Mouse (Mus musculus): ENCODE results near the gene Olfr211. TPM values are rescaled to one million over a fixed set of nuclear protein-coding genes. Genes with fewer than 3 reads are reported as not detected.
A peak's percentile ranks its signal among the peaks of the same experiment; 100 is the strongest.

The Olfr211 gene
- polyA plus RNA-seq (2015; fragmentation: Nextera tagmentation; extraction: Ambion mirVana) = not detected in 2 replicates

DNA sequence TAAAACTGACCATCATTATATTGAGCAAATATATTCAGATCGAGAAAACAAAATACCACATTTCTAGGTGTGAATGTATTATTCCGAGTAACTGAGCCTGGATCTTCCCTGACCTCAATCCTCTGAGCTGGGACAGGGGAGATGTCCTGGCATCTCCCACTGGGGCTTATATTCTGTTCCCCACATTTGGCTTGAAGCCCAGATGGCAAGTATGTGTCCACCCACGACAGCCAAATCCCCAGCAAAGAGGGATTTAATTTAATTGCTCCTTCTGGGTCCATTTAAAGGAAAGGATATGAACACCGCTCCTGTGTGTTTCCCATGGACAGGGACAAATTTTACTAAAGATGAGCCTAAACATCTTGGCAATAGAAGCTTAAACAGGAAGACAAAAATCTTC lies at the start of gene Olfr211:
Olfr211 (plus strand) TSS at position 301 of the 400 bp plus-strand sequence.
- Histone ChIP-seq H3K4me3 (no peak within 1 kb of the TSS), H3K27ac (no peak within 1 kb of the TSS), H3K36me3 (no peaks in the 10 kb centered on the region), H3K9me3 (replicated peaks) (no peaks in the 10 kb centered on the region), H3K27me3 (no peaks in the 10 kb centered on the region), H3K4me1 (replicated peaks) (no peaks in the 10 kb centered on the region), H3K9ac (no peak within 1 kb of the TSS), H3K4me2 (no peak within 1 kb of the TSS)
- no peak for ATAC-seq (replicated peaks; ENCODE audit: insufficient number of reproducible peaks, insufficient read depth, low FRiP score, low read depth)
- 70% methylated on average over 4 of the region's 4 CpGs for WGBS

DNA sequence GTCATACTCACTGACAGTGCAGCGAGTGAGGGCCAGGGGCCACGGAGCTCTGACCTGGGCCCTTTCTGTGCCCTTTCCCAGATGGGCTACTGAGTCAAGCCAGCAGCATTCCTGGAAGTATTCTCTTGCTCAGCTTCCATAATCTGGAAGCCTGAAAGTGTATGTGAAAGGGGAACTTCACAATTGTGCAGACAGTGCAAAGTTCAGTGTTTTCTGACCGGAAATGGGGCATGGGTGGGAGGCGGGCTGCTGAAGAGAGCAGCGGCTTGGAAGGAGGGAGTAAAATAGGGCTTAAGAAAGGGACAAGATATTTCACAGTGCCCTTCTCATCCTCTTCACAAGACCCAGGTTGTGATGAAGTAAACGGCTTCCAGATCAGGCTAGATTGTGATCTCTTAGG lies 49.4 kb upstream of the Olfr211 start:
- ATAC-seq (replicated peaks; ENCODE audit: insufficient number of reproducible peaks, insufficient read depth, low FRiP score, low read depth) = no peak
- no peaks in the 10 kb centered on the region for H3K27me3 ChIP-seq
- 78% methylated on average over 6 of the region's 6 CpGs for WGBS

DNA sequence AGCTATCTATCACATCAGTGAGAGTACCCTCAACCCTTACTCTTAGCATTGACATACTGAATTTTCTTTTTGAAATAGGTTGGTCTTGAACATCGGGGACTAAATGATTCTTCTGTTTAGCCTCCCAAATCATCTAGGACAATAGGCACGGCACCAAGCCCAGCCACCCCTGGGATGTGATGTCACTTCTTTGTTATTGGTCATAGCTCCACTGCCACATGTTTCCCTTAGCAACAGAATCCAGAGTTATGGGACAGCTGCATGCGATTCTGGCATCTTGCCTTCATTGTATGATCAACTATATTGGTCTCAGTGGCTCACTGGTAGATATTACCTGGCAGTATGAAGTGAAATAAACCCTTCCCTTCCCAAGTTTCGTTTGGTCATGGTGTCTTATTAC lies 48.4 kb upstream of the Olfr211 start:
- Histone ChIP-seq H3K9ac (no peak overlapping the region), H3K27ac (peak overlapping the region; percentile 77), H3K4me3 (no peak overlapping the region), H3K27me3 (no peaks in the 10 kb centered on the region), H3K9me3 (replicated peaks) (no peaks in the 10 kb centered on the region), H3K4me1 (replicated peaks) (peaks cover 16% of the 10 kb centered on the region), H3K36me3 (no peaks in the 10 kb centered on the region), H3K4me2 (0 out of 2 replicates have a peak overlapping the region, but pooled peaks have one; percentile 21)
- WGBS = 49% methylated on average over 4 of the region's 4 CpGs
- ATAC-seq (replicated peaks; ENCODE audit: insufficient number of reproducible peaks, insufficient read depth, low FRiP score, low read depth) = no peak; the same call in 1 of the 2 replicates

More for the DNA sequence above, 49.4 kb upstream of the Olfr211 start:
- Histone ChIP-seq H3K36me3 (no peaks in the 10 kb centered on the region), H3K4me3 (no peak overlapping the region), H3K4me2 (no peak overlapping the region), H3K9ac (no peak overlapping the region), H3K9me3 (replicated peaks) (no peaks in the 10 kb centered on the region), H3K4me1 (replicated peaks) (peaks cover 16% of the 10 kb centered on the region), H3K27ac (no peak overlapping the region)

DNA sequence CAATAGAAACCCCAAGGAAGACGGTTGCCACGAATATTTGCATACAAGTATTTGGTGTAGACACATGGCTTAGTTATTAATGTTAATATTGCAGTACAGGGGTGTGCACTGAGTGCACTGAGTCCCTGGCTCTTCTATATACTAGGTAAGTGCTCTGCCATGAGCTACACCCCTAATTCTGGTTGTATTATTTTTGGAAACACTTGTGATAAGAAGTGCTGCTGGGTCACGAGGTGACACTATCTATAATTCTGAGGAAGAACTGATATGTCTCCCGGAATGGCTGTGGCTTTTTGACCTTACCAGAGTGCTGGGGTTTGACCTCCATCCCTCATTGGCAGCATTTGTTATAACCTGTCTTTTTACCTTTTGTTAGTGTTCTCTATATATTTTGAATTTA lies 48.0 kb upstream of the Olfr211 start:
- no peaks in the 10 kb centered on the region for H3K36me3 ChIP-seq
- ATAC-seq (replicated peaks; ENCODE audit: insufficient number of reproducible peaks, insufficient read depth, low FRiP score, low read depth) = peak; percentile 83
- H3K9me3 ChIP-seq (replicated peaks) = no peaks in the 10 kb centered on the region
- H3K4me1 ChIP-seq (replicated peaks) = peaks cover 16% of the 10 kb centered on the region
- H3K4me2 ChIP-seq = 0 out of 2 replicates have a peak overlapping the region, but pooled peaks have one; percentile 21
- no peak overlapping the region for H3K9ac ChIP-seq
- no peaks in the 10 kb centered on the region for H3K27me3 ChIP-seq
- H3K4me3 ChIP-seq = no peak overlapping the region
- H3K27ac ChIP-seq = peak overlapping the region; percentile 77
- WGBS = 27% methylated on average over 4 of the region's 4 CpGs

- no peak for ATAC-seq (replicated peaks; ENCODE audit: insufficient number of reproducible peaks, insufficient read depth, low FRiP score, low read depth)
- Histone ChIP-seq H3K9me3 (replicated peaks) (no peaks in the 10 kb centered on the region), H3K4me2 (no peak overlapping the region), H3K4me1 (replicated peaks) (peaks cover 5% of the 10 kb centered on the region), H3K27ac (no peak overlapping the region), H3K9ac (no peak overlapping the region), H3K4me3 (no peak overlapping the region), H3K36me3 (no peaks in the 10 kb centered on the region), H3K27me3 (peaks cover 16% of the 10 kb centered on the region)
- 75% methylated on average over 4 of the region's 4 CpGs for WGBS
Measured at GRCm38 (mm10) chr6:116455781-116456180, 33.1 kb upstream of the Olfr211 start.

- Histone ChIP-seq H3K4me1 (replicated peaks) (peaks cover 9% of the 10 kb centered on the region), H3K9me3 (replicated peaks) (no peaks in the 10 kb centered on the region), H3K4me2 (no peak overlapping the region), H3K27ac (no peak overlapping the region), H3K4me3 (no peak overlapping the region), H3K27me3 (peaks cover 23% of the 10 kb centered on the region), H3K9ac (no peak overlapping the region), H3K36me3 (no peaks in the 10 kb centered on the region)
- 40% methylated on average over 1 of the region's 1 CpGs for WGBS
- no peak for ATAC-seq (replicated peaks; ENCODE audit: insufficient number of reproducible peaks, insufficient read depth, low FRiP score, low read depth)
Measured at GRCm38 (mm10) chr6:116456482-116456881, 32.4 kb upstream of the Olfr211 start.

GRCm38 (mm10) chr6:116458728-116459127 lies 30.2 kb upstream of the Olfr211 start:
- Histone ChIP-seq H3K9ac (no peak overlapping the region), H3K27ac (no peak overlapping the region), H3K36me3 (no peaks in the 10 kb centered on the region), H3K4me1 (replicated peaks) (peaks cover 9% of the 10 kb centered on the region), H3K4me2 (no peak overlapping the region), H3K9me3 (replicated peaks) (no peaks in the 10 kb centered on the region), H3K27me3 (peaks cover 36% of the 10 kb centered on the region), H3K4me3 (no peak overlapping the region)
- WGBS = 52% methylated on average over 4 of the region's 4 CpGs
- no peak for ATAC-seq (replicated peaks; ENCODE audit: insufficient number of reproducible peaks, insufficient read depth, low FRiP score, low read depth)

DNA sequence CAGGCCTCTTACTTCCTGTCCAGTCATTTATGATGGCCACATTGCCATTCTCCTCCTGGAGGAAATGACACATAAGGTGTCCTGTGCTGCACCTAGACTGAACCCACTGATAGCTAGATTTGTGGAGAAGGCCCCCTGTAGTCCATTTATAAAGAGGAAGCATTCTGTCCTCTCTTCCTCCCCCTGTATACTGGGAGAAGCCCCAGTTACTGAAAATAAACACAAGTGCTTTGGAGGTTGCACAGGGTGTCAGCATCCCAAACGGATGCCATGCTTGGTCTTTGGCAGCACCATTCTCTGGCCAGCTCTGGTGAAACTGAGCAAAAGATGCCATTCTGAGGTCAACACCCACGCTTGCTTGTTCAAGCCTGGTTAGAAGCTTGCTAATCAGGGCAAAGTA lies 29.7 kb upstream of the Olfr211 start:
- no peak overlapping the region for H3K4me3 ChIP-seq
- no peak overlapping the region for H3K4me2 ChIP-seq
- peaks cover 9% of the 10 kb centered on the region for H3K4me1 ChIP-seq (replicated peaks)
- peaks cover 36% of the 10 kb centered on the region for H3K27me3 ChIP-seq
- ATAC-seq (replicated peaks; ENCODE audit: insufficient number of reproducible peaks, insufficient read depth, low FRiP score, low read depth) = no peak
- H3K27ac ChIP-seq = no peak overlapping the region
- no peaks in the 10 kb centered on the region for H3K36me3 ChIP-seq
- WGBS = 72% methylated on average over 2 of the region's 2 CpGs
- no peaks in the 10 kb centered on the region for H3K9me3 ChIP-seq (replicated peaks)
- H3K9ac ChIP-seq = no peak overlapping the region

DNA sequence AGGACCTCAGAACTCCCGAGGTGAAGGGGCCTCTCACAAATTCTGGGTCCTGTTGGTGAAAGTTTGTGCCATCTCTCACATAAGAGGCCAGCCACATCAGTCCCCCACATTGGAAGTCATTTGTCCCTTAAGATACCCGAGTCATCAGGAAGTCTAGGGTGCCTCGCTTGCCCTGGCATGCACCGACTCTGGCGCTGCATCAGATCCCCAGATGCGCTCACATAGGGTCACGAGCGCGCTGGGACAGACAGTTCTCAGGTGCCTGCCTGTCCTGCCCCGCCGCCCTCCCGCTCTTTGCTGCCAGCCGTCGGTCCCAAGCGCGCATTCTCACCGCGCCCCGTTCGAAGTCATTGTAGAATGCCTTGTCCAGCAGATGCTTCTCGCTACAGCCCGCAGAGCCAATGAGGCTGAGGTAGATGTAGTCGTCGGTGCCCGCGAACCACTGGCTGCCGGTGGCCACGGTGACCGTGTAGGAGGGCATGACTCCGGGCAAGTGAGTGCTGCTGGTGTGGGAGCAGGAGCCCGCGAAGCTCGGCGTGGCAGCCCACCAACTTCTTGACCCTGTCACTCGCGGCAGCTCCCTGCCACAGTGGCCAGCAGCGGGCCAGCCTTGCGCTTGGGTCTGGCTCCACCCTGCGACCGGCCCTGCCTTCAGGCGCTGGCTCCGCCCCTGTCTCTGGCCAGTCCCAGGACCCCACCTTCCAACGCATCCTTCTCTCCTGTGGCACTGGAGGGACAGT lies 28.2 kb upstream of the Olfr211 start, which contains the start of gene Alox5:
Alox5 (minus strand) TSS at position 635 of the 740 bp plus-strand sequence.
- Histone ChIP-seq H3K27ac (no peak within 1 kb of the TSS), H3K36me3 (no peaks in the 10 kb centered on the region), H3K4me3 (peak within 1 kb of the TSS; percentile 50), H3K27me3 (peaks cover 36% of the 10 kb centered on the region), H3K9ac (peak within 1 kb of the TSS; percentile 41), H3K4me1 (replicated peaks) (peaks cover 9% of the 10 kb centered on the region), H3K9me3 (replicated peaks) (no peaks in the 10 kb centered on the region), H3K4me2 (peak within 1 kb of the TSS; percentile 83)
- 0 out of 2 replicates have a peak, but pooled peaks have one; percentile 53 for ATAC-seq (replicated peaks; ENCODE audit: insufficient number of reproducible peaks, insufficient read depth, low FRiP score, low read depth)
- WGBS = 3% methylated on average over 43 of the region's 43 CpGs

DNA sequence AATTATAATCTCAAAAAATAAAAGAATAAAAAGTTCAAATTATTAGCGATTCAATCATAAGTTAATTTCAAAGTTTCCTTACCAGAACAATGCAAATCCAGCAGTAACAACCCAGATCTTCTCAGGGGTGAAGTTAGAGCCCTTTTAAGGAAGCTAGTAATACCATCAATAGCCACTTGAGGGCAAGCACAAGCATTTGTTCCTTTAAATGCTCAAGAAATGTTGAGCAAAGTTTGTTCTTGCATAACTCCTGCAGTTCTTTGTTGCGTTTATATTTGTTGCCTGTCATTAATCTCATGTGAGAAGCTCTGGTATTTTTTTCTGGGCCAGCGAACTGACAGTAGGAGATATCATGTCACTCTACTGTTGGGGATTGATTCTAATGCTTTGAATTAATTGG lies 20.8 kb upstream of the Olfr211 start:
- WGBS = 34% methylated on average over 3 of the region's 3 CpGs
- Histone ChIP-seq H3K4me1 (replicated peaks) (no peaks in the 10 kb centered on the region), H3K9me3 (replicated peaks) (no peaks in the 10 kb centered on the region), H3K4me2 (no peak overlapping the region), H3K36me3 (no peaks in the 10 kb centered on the region), H3K4me3 (no peak overlapping the region), H3K9ac (no peak overlapping the region), H3K27me3 (0 out of 2 replicates have a peak, but pooled peaks cover 2% of the 10 kb centered on the region), H3K27ac (no peak overlapping the region)
- no peak for ATAC-seq (replicated peaks; ENCODE audit: insufficient number of reproducible peaks, insufficient read depth, low FRiP score, low read depth)

- Histone ChIP-seq H3K4me3 (no peak overlapping the region), H3K36me3 (no peaks in the 10 kb centered on the region), H3K4me1 (replicated peaks) (no peaks in the 10 kb centered on the region), H3K4me2 (no peak overlapping the region), H3K9me3 (replicated peaks) (no peaks in the 10 kb centered on the region), H3K27ac (no peak overlapping the region), H3K27me3 (no peaks in the 10 kb centered on the region), H3K9ac (no peak overlapping the region)
- WGBS = 67% methylated on average over 1 of the region's 1 CpGs
- no peak for ATAC-seq (replicated peaks; ENCODE audit: insufficient number of reproducible peaks, insufficient read depth, low FRiP score, low read depth)
Measured at GRCm38 (mm10) chr6:116485081-116485480, 3.8 kb upstream of the Olfr211 start.

DNA sequence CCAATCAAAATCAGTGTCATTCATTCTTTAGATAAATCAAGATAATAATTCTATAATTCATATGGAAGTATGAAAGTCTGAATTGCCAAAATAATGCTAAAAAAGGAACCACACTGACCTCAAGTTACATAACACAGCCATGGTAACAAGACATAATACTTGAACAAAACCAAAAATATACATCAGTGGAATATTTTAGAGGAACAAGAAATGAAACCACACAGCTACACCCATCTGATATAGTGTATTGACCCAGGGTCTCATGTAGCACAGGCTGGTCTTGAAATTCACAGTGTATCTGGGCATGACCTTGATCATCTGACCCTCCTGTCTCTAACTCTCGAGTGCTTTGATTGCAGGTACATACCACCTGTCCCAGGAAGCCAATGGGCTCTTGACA lies 2.1 kb upstream of the Olfr211 start:
- no peak overlapping the region for H3K9ac ChIP-seq
- H3K36me3 ChIP-seq = no peaks in the 10 kb centered on the region
- no peak for ATAC-seq (replicated peaks; ENCODE audit: insufficient number of reproducible peaks, insufficient read depth, low FRiP score, low read depth)
- H3K4me3 ChIP-seq = no peak overlapping the region
- H3K4me1 ChIP-seq (replicated peaks) = no peaks in the 10 kb centered on the region
- no peak overlapping the region for H3K27ac ChIP-seq
- H3K9me3 ChIP-seq (replicated peaks) = no peaks in the 10 kb centered on the region
- H3K4me2 ChIP-seq = no peak overlapping the region
- WGBS = 60% methylated on average over 1 of the region's 1 CpGs
- H3K27me3 ChIP-seq = no peaks in the 10 kb centered on the region
